Comparison of ENCODE assay signal across 15 mouse cellular contexts in genomic region chr11:59456346-59456745, GRCm38 (mm10).
"Had no signal": no experiment of that assay in that cellular context is flagged by ENCODE, and none has a peak within 500 bp of the region (broad histone marks: within the 10 kb centered on the region; RNA-seq: fewer than 3 reads in every experiment).

No protein-coding gene starts in this region.

- H3K9ac ChIP-seq: limb, embryonic 12.5 days; liver, embryonic 13.5 days; liver, postnatal 0 days; midbrain, embryonic 15.5 days; neural tube, embryonic 13.5 days had no signal

- H3K27me3 ChIP-seq: limb, embryonic 12.5 days; liver, embryonic 13.5 days; midbrain, embryonic 15.5 days; neural tube, embryonic 13.5 days had no signal

- ATAC-seq: liver, postnatal 0 days; midbrain, embryonic 15.5 days had no signal

- DNase-seq: kidney, adult 8-10 months; kidney, postnatal 25 days; layer of hippocampus, adult 9-11 months; layer of hippocampus, postnatal 36 days; liver; liver, embryonic 13.5 days; liver, postnatal 0 days; retina, postnatal 1 day; right cerebral cortex, postnatal 4 days; spleen, adult 18-20 months; thymus, postnatal 4 days had no signal

- H3K27ac ChIP-seq: limb, embryonic 12.5 days; liver, embryonic 13.5 days; midbrain, embryonic 15.5 days; neural tube, embryonic 13.5 days had no signal

- H3K9me3 ChIP-seq: limb, embryonic 12.5 days; liver, embryonic 13.5 days; midbrain, embryonic 15.5 days; neural tube, embryonic 13.5 days had no signal

- H3K4me2 ChIP-seq: limb, embryonic 12.5 days; liver, embryonic 13.5 days; midbrain, embryonic 11.5 days; midbrain, embryonic 15.5 days; neural tube, embryonic 13.5 days had no signal

- H3K4me3 ChIP-seq: limb, embryonic 12.5 days; liver, embryonic 13.5 days; midbrain, embryonic 15.5 days; neural tube, embryonic 13.5 days had no signal
